Mouse (Mus musculus) neural tube, embryonic 11.5 days (tissue): ENCODE measurements around the gene Psmc5. TPM values are rescaled to one million over a fixed set of nuclear protein-coding genes. Genes with fewer than 3 reads are reported as not detected.
"Not testable (repeated sequence)": the region's sequence is repeated elsewhere in the genome, so short reads cannot be mapped to it uniquely, and the experiment has no call there.

ENCODE experiments used
- ATAC-seq: fragments of 200-750 bp; cut with Nextera tagmentation; 2 replicates; pipeline ENCODE4 v1.8.0; 2017; ENCODE audit warnings: moderate number of reproducible peaks, mild to moderate bottlenecking, moderate TSS enrichment, moderate library complexity; ENCODE audit not compliant: insufficient read depth, low FRiP score, low TSS enrichment
- DNase-seq: peaks from one replicate; pipeline ENCODE4 v3.0.0-alpha.2; 2015; ENCODE audit warnings: low spot score
- H3K27ac ChIP-seq: fragments of 300-500 bp; sonication (generic); 2 replicates; pipeline ENCODE4 v1.5.1; 2014; ENCODE audit warnings: low read depth, mild to moderate bottlenecking, low read length
- H3K27me3 ChIP-seq: fragments of 300-500 bp; sonication (generic); 2 replicates; pipeline ENCODE4 v1.6.1; 2014; ENCODE audit warnings: mild to moderate bottlenecking, low read length, mixed read lengths; ENCODE audit not compliant: control insufficient read depth, insufficient read depth
- H3K36me3 ChIP-seq: fragments of 300-500 bp; sonication (generic); 2 replicates; pipeline ENCODE4 v1.6.1; 2014; ENCODE audit warnings: mild to moderate bottlenecking, low read length, moderate library complexity, mixed read lengths; ENCODE audit not compliant: control insufficient read depth, insufficient read depth
- H3K4me1 ChIP-seq: fragments of 300-500 bp; sonication (generic); 2 replicates; pipeline ENCODE4 v1.6.1; 2014; ENCODE audit warnings: low read length, mixed read lengths; ENCODE audit not compliant: control insufficient read depth, insufficient read depth
- H3K4me2 ChIP-seq: fragments of 300-500 bp; sonication (generic); 2 replicates; pipeline ENCODE4 v1.6.1; 2014; ENCODE audit warnings: low read depth, mild to moderate bottlenecking, moderate library complexity
- H3K4me3 ChIP-seq: fragments of 300-500 bp; sonication (generic); 2 replicates; pipeline ENCODE4 v1.5.1; 2014; ENCODE audit warnings: low read depth, low read length
- H3K9ac ChIP-seq: fragments of 300-500 bp; sonication (generic); 2 replicates; pipeline ENCODE4 v1.6.1; 2014; ENCODE audit warnings: mild to moderate bottlenecking, low read length
- H3K9me3 ChIP-seq: fragments of 300-500 bp; sonication (generic); 2 replicates; pipeline ENCODE4 v1.6.1; 2016; ENCODE audit warnings: low read length; ENCODE audit not compliant: control insufficient read depth
- WGBS: fragments of 180-500 bp; shearing (Covaris S2); extraction: QIAGEN DNeasy Blood & Tissue Kit; methylation state at CpG from one replicate; pipeline ENCODE4 v1.1.7; 2014; 5-methylcytosine and 5-hydroxymethylcytosine counted together
- polyA plus RNA-seq: library from polyadenylated mRNA; unstranded; fragments of >200 nt; fragmentation: Nextera tagmentation; extraction: Ambion mirVana; gene quantifications from 2 replicates; pipeline ENCODE4 v1.2.1, GENCODE M21; 2014

The Psmc5 gene
- 414 and 431 TPM in 2 replicates for polyA plus RNA-seq

GRCm38 (mm10) chr11:106255685-106256451, at the start of gene Psmc5, which contains the start of gene Ftsj3:
Gene Psmc5, plus strand, starts transcription at chr11:106256154.
Gene Ftsj3, minus strand, starts transcription at chr11:106256079.
- peak; percentile 95 for DNase-seq
- H3K4me3 ChIP-seq, result peak within 1 kb of the TSS; percentile 78
- H3K9me3 ChIP-seq, result no peaks in the 10 kb centered on the region
- peak; percentile 90 for ATAC-seq
- peak within 1 kb of the TSS; percentile 96 for H3K4me2 ChIP-seq
- peak within 1 kb of the TSS; percentile 82 for H3K9ac ChIP-seq
- peaks cover 9% of the 10 kb centered on the region for H3K4me1 ChIP-seq
- H3K36me3 ChIP-seq, result peaks cover 6% of the 10 kb centered on the region
- no peaks in the 10 kb centered on the region for H3K27me3 ChIP-seq
- under 1% methylated on average over 42 of the region's 42 CpGs for WGBS
- H3K27ac ChIP-seq, result peak within 1 kb of the TSS; percentile 67; the same call in 1 of the 2 replicates

- no peak overlapping the region for H3K9ac ChIP-seq
- H3K4me2 ChIP-seq, result no peak overlapping the region
- no peak overlapping the region for H3K4me3 ChIP-seq
- H3K36me3 ChIP-seq, result peaks cover 11% of the 10 kb centered on the region
- H3K9me3 ChIP-seq, result no peaks in the 10 kb centered on the region
- 96% methylated on average over 8 of the region's 8 CpGs for WGBS
- no peak overlapping the region for H3K27ac ChIP-seq
- H3K27me3 ChIP-seq, result no peaks in the 10 kb centered on the region
- peaks cover 6% of the 10 kb centered on the region for H3K4me1 ChIP-seq
- ATAC-seq (no peak), DNase-seq (no peak)
Observed at GRCm38 (mm10) chr11:106212771-106213170, 43.2 kb upstream of the Psmc5 start.

- Histone ChIP-seq H3K27me3 (no peaks in the 10 kb centered on the region), H3K27ac (no peak overlapping the region), H3K4me2 (peak overlapping the region; percentile 72), H3K9ac (no peak overlapping the region; the same call in 1 of the 2 replicates), H3K36me3 (peaks cover 7% of the 10 kb centered on the region), H3K4me1 (peaks cover 14% of the 10 kb centered on the region), H3K4me3 (no peak overlapping the region; the same call in 1 of the 2 replicates), H3K9me3 (no peaks in the 10 kb centered on the region)
- ATAC-seq (no peak), DNase-seq (no peak)
- WGBS, result 91% methylated on average over 5 of the region's 5 CpGs
Observed at GRCm38 (mm10) chr11:106214856-106215255, 41.1 kb upstream of the Psmc5 start.

GRCm38 (mm10) chr11:106215450-106215859, 40.5 kb upstream of the Psmc5 start:
- 35% methylated on average over 7 of the region's 7 CpGs for WGBS
- H3K4me1 ChIP-seq, result peaks cover 14% of the 10 kb centered on the region
- DNase-seq, result no peak
- peak overlapping the region; percentile 94 for H3K9ac ChIP-seq
- no peaks in the 10 kb centered on the region for H3K9me3 ChIP-seq
- H3K4me3 ChIP-seq, result peak overlapping the region; percentile 87
- no peak overlapping the region for H3K27ac ChIP-seq
- peak overlapping the region; percentile 72 for H3K4me2 ChIP-seq
- H3K27me3 ChIP-seq, result no peaks in the 10 kb centered on the region
- H3K36me3 ChIP-seq, result peaks cover 5% of the 10 kb centered on the region; the same call in 1 of the 2 replicates
- no peak for ATAC-seq

GRCm38 (mm10) chr11:106215927-106216729, 39.8 kb upstream of the Psmc5 start, which contains the start of gene Ccdc47:
Gene Ccdc47, minus strand, starts transcription at chr11:106216344.
- Histone ChIP-seq H3K27me3 (no peaks in the 10 kb centered on the region), H3K4me1 (peaks cover 14% of the 10 kb centered on the region), H3K36me3 (peaks cover 2% of the 10 kb centered on the region; the same call in 1 of the 2 replicates), H3K9me3 (no peaks in the 10 kb centered on the region), H3K4me3 (peak within 1 kb of the TSS; percentile 87), H3K4me2 (peak within 1 kb of the TSS; percentile 72), H3K27ac (peak within 1 kb of the TSS; percentile 92), H3K9ac (peak within 1 kb of the TSS; percentile 94)
- ATAC-seq (peak; percentile 95), DNase-seq (peak; percentile 96)
- WGBS, result under 1% methylated on average over 46 of the region's 46 CpGs

GRCm38 (mm10) chr11:106216730-106217490, 39.0 kb upstream of the Psmc5 start, which contains the start of gene Ddx42:
Gene Ddx42, plus strand, starts transcription at chr11:106216926.
- Histone ChIP-seq H3K9ac (peak within 1 kb of the TSS; percentile 94), H3K27me3 (no peaks in the 10 kb centered on the region), H3K4me3 (peak within 1 kb of the TSS; percentile 87), H3K4me2 (peak within 1 kb of the TSS; percentile 72), H3K4me1 (peaks cover 14% of the 10 kb centered on the region), H3K27ac (peak within 1 kb of the TSS; percentile 92), H3K36me3 (no peaks in the 10 kb centered on the region), H3K9me3 (no peaks in the 10 kb centered on the region)
- WGBS, result under 1% methylated on average over 70 of the region's 70 CpGs
- peak; percentile 93 for ATAC-seq
- peak; percentile 95 for DNase-seq

- ATAC-seq, result no peak
- WGBS, result 95% methylated on average over 3 of the region's 3 CpGs
- Histone ChIP-seq H3K36me3 (0 out of 2 replicates have a peak, but pooled peaks cover 3% of the 10 kb centered on the region), H3K27me3 (no peaks in the 10 kb centered on the region), H3K4me1 (peaks cover 10% of the 10 kb centered on the region), H3K27ac (no peak overlapping the region), H3K4me3 (no peak overlapping the region), H3K4me2 (no peak overlapping the region), H3K9ac (no peak overlapping the region), H3K9me3 (no peaks in the 10 kb centered on the region)
- DNase-seq, result no peak
Observed at GRCm38 (mm10) chr11:106220603-106221002, 35.4 kb upstream of the Psmc5 start.

GRCm38 (mm10) chr11:106233978-106234377, 22.0 kb upstream of the Psmc5 start:
- H3K4me3 ChIP-seq, DNase-seq, H3K4me2 ChIP-seq, H3K9ac ChIP-seq, H3K4me1 ChIP-seq, H3K9me3 ChIP-seq, H3K27ac ChIP-seq, H3K27me3 ChIP-seq, ATAC-seq: not testable (repeated sequence)
- 80% methylated on average over 8 of the region's 8 CpGs for WGBS
- peaks cover 16% of the 10 kb centered on the region for H3K36me3 ChIP-seq
